Mouse (Mus musculus): Measurements from ENCODE around the gene Mgst2. TPM values are rescaled to one million over a fixed set of nuclear protein-coding genes. Genes with fewer than 3 reads are reported as not detected.
A peak's percentile ranks its signal among the peaks of the same experiment; 100 is the strongest.

Gene Mgst2
- polyA plus RNA-seq (2012; rRNA removed), result 3.3 and 4.1 TPM in 2 replicates

GRCm38 (mm10) chr3:51660060-51660459 is at the start of gene Mgst2:
Gene Mgst2, plus strand, starts transcription at chr3:51660360.
- Histone ChIP-seq H3K4me3 (ENCODE audit: extremely low read depth, insufficient read depth, insufficient read length) (peak within 1 kb of the TSS; percentile 55), H3K27ac (ENCODE audit: insufficient read depth, low read length) (peak within 1 kb of the TSS; percentile 73), H3K27me3 (ENCODE audit: control insufficient read depth, insufficient read depth, low read length) (no peaks in the 10 kb centered on the region), H3K4me1 (ENCODE audit: control insufficient read depth, insufficient read depth, insufficient read length) (peaks cover 14% of the 10 kb centered on the region; the same call in 1 of the 2 replicates), H3K36me3 (ENCODE audit: control insufficient read depth, insufficient read depth, low read length) (no peaks in the 10 kb centered on the region)
- TF ChIP-seq CTCF (IDR thresholded peaks at IDR 0.05; ENCODE audit: extremely low read depth, insufficient read depth, insufficient read length, insufficient replicate concordance) (no peak), POLR2A (IDR thresholded peaks at IDR 0.05; ENCODE audit: low read depth, low read length) (no peak)
- DNase-seq (ENCODE audit: low read depth in 1 of 2, low spot score in 2 of 2), result no peak
- 36% methylated on average over 4 of the region's 4 CpGs for whole genome bisulfite sequencing

- WGBS, result 13% methylated on average over 6 of the region's 6 CpGs
- TF ChIP-seq CTCF (IDR thresholded peaks at IDR 0.05; ENCODE audit: extremely low read depth, insufficient read depth, insufficient read length, insufficient replicate concordance) (no peak), POLR2A (IDR thresholded peaks at IDR 0.05; ENCODE audit: low read depth, low read length) (no peak)
- Histone ChIP-seq H3K36me3 (ENCODE audit: control insufficient read depth, insufficient read depth, low read length) (no peaks in the 10 kb centered on the region), H3K4me1 (ENCODE audit: control insufficient read depth, insufficient read depth, insufficient read length) (no peaks in the 10 kb centered on the region), H3K27me3 (ENCODE audit: control insufficient read depth, insufficient read depth, low read length) (no peaks in the 10 kb centered on the region), H3K4me3 (ENCODE audit: extremely low read depth, insufficient read depth, insufficient read length) (no peak overlapping the region), H3K27ac (ENCODE audit: insufficient read depth, low read length) (no peak overlapping the region)
- peak in 1 of 2 experiments; percentile 7 for DNase-seq (ENCODE audit: low read depth in 1 of 2, low spot score in 2 of 2)
Measured at GRCm38 (mm10) chr3:51611972-51612371, 48.2 kb upstream of the Mgst2 start.

- no peaks in the 10 kb centered on the region for H3K27me3 ChIP-seq (ENCODE audit: control insufficient read depth, insufficient read depth, low read length)
- H3K36me3 ChIP-seq (ENCODE audit: control insufficient read depth, insufficient read depth, low read length), result no peaks in the 10 kb centered on the region
- no peaks in the 10 kb centered on the region for H3K4me1 ChIP-seq (ENCODE audit: control insufficient read depth, insufficient read depth, insufficient read length)
- 83% methylated on average over 10 of the region's 10 CpGs for WGBS
- TF ChIP-seq CTCF (IDR thresholded peaks at IDR 0.05; ENCODE audit: extremely low read depth, insufficient read depth, insufficient read length, insufficient replicate concordance), result no peak
- no peak for TF ChIP-seq POLR2A (IDR thresholded peaks at IDR 0.05; ENCODE audit: low read depth, low read length)
- no peak for DNase-seq (ENCODE audit: low read depth in 1 of 2, low spot score in 2 of 2)
- no peak overlapping the region for H3K27ac ChIP-seq (ENCODE audit: insufficient read depth, low read length)
- no peak overlapping the region for H3K4me3 ChIP-seq (ENCODE audit: extremely low read depth, insufficient read depth, insufficient read length)
Measured at GRCm38 (mm10) chr3:51612398-51613356, 47.5 kb upstream of the Mgst2 start.

GRCm38 (mm10) chr3:51614278-51614677 is 45.9 kb upstream of the Mgst2 start:
- WGBS, result 84% methylated on average over 13 of the region's 13 CpGs
- no peak for DNase-seq (ENCODE audit: low read depth in 1 of 2, low spot score in 2 of 2)
- no peak overlapping the region for H3K4me3 ChIP-seq (ENCODE audit: extremely low read depth, insufficient read depth, insufficient read length)
- TF ChIP-seq POLR2A (IDR thresholded peaks at IDR 0.05; ENCODE audit: low read depth, low read length) (no peak), CTCF (IDR thresholded peaks at IDR 0.05; ENCODE audit: extremely low read depth, insufficient read depth, insufficient read length, insufficient replicate concordance) (no peak)
- no peaks in the 10 kb centered on the region for H3K4me1 ChIP-seq (ENCODE audit: control insufficient read depth, insufficient read depth, insufficient read length)
- H3K36me3 ChIP-seq (ENCODE audit: control insufficient read depth, insufficient read depth, low read length), result no peaks in the 10 kb centered on the region
- H3K27me3 ChIP-seq (ENCODE audit: control insufficient read depth, insufficient read depth, low read length), result no peaks in the 10 kb centered on the region
- no peak overlapping the region for H3K27ac ChIP-seq (ENCODE audit: insufficient read depth, low read length)

DNA sequence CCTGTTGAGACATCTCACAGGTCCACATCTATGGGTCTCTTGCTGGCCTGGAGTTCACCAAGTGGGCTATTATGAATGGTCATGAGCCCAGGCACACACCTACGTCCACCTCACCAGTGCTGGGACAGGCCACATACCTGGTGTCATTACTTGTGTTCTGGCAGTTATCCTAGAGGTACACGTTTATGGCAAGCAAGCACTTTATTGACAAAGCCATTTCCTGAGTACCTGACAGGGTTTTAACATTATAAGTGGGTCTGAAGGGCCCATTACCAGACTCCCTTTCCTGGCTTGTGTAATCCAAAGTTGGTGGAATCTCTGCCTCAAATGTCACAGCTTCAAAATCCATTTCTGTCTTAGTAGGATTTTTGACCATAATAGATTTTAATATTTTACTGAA is 36.2 kb upstream of the Mgst2 start:
- TF ChIP-seq POLR2A (IDR thresholded peaks at IDR 0.05; ENCODE audit: low read depth, low read length) (no peak), CTCF (IDR thresholded peaks at IDR 0.05; ENCODE audit: extremely low read depth, insufficient read depth, insufficient read length, insufficient replicate concordance) (no peak)
- Histone ChIP-seq H3K4me3 (ENCODE audit: extremely low read depth, insufficient read depth, insufficient read length) (no peak overlapping the region), H3K27ac (ENCODE audit: insufficient read depth, low read length) (no peak overlapping the region), H3K4me1 (ENCODE audit: control insufficient read depth, insufficient read depth, insufficient read length) (no peaks in the 10 kb centered on the region), H3K27me3 (ENCODE audit: control insufficient read depth, insufficient read depth, low read length) (no peaks in the 10 kb centered on the region), H3K36me3 (ENCODE audit: control insufficient read depth, insufficient read depth, low read length) (no peaks in the 10 kb centered on the region)
- WGBS, result 75% methylated on average over 2 of the region's 2 CpGs
- DNase-seq (ENCODE audit: low read depth in 1 of 2, low spot score in 2 of 2), result no peak

DNA sequence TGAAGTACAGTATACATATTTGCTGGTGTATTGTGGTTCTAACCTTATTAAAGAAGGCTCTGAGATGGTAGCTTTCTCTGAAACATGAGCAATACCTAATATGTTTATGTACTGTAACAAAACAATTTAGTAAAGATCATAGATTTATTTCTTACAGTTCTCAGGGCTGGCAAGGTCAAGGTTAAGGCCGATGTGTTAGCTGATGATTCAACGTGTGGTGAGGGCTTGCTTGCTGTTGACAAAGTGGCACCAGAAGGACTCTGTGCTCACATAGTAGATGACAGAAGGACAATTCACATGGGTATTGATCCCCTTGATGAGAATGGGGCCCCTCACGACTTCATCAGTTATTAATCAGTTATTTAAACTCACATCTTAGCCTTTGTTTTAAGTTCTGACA is 32.4 kb upstream of the Mgst2 start:
- 87% methylated on average over 3 of the region's 3 CpGs for WGBS
- Histone ChIP-seq H3K27me3 (ENCODE audit: control insufficient read depth, insufficient read depth, low read length) (no peaks in the 10 kb centered on the region), H3K4me1 (ENCODE audit: control insufficient read depth, insufficient read depth, insufficient read length) (no peaks in the 10 kb centered on the region), H3K36me3 (ENCODE audit: control insufficient read depth, insufficient read depth, low read length) (no peaks in the 10 kb centered on the region), H3K27ac (ENCODE audit: insufficient read depth, low read length) (no peak overlapping the region), H3K4me3 (ENCODE audit: extremely low read depth, insufficient read depth, insufficient read length) (no peak overlapping the region)
- no peak for DNase-seq (ENCODE audit: low read depth in 1 of 2, low spot score in 2 of 2)
- no peak for TF ChIP-seq POLR2A (IDR thresholded peaks at IDR 0.05; ENCODE audit: low read depth, low read length)
- TF ChIP-seq CTCF (IDR thresholded peaks at IDR 0.05; ENCODE audit: extremely low read depth, insufficient read depth, insufficient read length, insufficient replicate concordance), result no peak

DNA sequence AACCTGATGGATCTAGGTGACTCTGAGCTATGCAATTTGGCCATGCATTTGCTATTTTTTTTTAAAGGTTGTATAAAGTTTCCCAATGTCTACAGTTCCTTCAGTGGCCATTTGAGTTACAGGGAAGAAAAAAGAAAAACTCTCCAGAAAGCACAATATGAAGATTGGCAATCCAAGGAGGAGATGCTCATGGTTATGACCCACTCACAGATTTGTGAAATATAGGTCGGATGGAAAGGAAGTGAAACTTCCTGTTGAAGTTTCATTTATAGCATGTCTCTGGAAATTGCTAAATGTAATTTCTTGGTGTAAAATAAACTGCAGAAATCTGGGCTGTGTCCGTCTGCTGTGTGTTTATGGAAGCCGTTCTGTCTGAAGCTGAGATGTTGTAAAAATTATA is 31.2 kb upstream of the Mgst2 start:
- Histone ChIP-seq H3K4me1 (ENCODE audit: control insufficient read depth, insufficient read depth, insufficient read length) (no peaks in the 10 kb centered on the region), H3K27me3 (ENCODE audit: control insufficient read depth, insufficient read depth, low read length) (no peaks in the 10 kb centered on the region), H3K4me3 (ENCODE audit: extremely low read depth, insufficient read depth, insufficient read length) (no peak overlapping the region), H3K36me3 (ENCODE audit: control insufficient read depth, insufficient read depth, low read length) (no peaks in the 10 kb centered on the region), H3K27ac (ENCODE audit: insufficient read depth, low read length) (no peak overlapping the region)
- WGBS, result 20% methylated on average over 3 of the region's 3 CpGs
- TF ChIP-seq CTCF (IDR thresholded peaks at IDR 0.05; ENCODE audit: extremely low read depth, insufficient read depth, insufficient read length, insufficient replicate concordance) (no peak), POLR2A (IDR thresholded peaks at IDR 0.05; ENCODE audit: low read depth, low read length) (no peak)
- no peak for DNase-seq (ENCODE audit: low read depth in 1 of 2, low spot score in 2 of 2)

All from spleen, adult 2 months (tissue).